Mouse (Mus musculus): Measurements from ENCODE around the gene Arfgef2.

Arfgef2 gene

GRCm38 (mm10) chr2:166805250-166806172, at the start of gene Arfgef2:
Gene Arfgef2 (plus strand): TSS chr2:166805588.
- peak; percentile 92 to 96 for DNase-seq (ENCODE audit: low spot score in 2 of 2)

DNA sequence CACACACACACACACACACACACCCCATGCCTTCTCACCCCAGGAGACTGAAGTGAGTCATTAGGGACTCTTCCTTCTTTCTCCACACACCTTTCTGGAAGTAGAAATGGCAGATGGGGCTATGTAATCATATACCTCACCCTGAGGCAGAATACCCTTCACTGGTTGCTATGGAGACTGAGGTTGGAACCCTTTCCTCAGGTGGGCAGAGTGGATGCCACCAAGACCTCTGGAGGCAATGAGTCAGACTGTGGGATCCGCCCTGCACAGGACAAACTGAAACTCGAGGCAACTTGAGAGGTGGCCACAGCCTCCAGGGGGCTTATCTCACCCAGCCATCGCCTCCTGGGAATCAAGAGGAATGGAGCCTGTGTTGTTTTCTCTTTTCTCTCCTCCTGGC, 47.4 kb upstream of the Arfgef2 start:
- no peak for DNase-seq (ENCODE audit: low spot score in 2 of 2)

GRCm38 (mm10) chr2:166764051-166764450, 41.3 kb upstream of the Arfgef2 start:
- DNase-seq (ENCODE audit: low spot score in 2 of 2) = no peak

DNA sequence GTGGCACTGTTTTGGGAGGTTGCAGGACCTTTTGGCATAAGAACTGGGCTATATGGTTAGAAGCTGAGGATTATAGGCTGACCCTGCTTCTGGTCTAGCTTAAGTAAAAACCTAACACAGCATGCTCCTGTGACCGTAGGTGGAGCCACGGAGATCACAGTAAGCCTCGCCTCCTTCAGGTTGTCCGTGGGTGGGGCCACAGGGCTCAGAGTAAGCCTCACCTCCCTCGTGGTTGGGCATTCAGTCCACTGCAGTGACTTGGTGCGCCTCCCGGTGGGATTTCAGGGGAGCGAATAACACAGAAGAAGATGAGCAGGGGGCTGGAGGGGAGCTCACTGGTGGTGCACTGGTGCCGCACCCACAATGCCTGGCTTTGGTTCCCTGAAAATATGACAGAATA, 37.8 kb upstream of the Arfgef2 start:
- DNase-seq (ENCODE audit: low spot score in 2 of 2) = no peak

- no peak for DNase-seq (ENCODE audit: low spot score in 2 of 2)
Measured at GRCm38 (mm10) chr2:166771396-166771795, 34.0 kb upstream of the Arfgef2 start.

DNA sequence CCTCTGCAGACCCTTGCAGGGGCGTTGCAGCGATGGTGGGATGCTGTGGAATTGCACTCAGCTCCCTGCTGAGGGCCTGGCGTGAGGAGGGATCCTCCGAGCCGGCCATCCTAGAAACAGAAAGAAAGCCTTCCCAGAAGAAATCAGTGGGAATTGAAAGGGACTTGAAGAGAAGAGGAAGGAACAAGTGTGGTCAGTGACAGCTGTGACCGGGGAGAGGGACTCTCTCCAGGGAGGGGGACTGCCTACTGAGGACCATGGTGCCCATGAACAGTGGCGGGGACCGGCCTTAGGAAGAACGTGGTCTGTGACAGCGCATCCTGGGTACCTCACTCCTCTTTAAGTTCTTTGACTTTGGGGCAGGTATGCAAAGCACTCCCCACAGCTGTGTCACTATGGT, 31.8 kb upstream of the Arfgef2 start:
- DNase-seq (ENCODE audit: low spot score in 2 of 2) = no peak

DNA sequence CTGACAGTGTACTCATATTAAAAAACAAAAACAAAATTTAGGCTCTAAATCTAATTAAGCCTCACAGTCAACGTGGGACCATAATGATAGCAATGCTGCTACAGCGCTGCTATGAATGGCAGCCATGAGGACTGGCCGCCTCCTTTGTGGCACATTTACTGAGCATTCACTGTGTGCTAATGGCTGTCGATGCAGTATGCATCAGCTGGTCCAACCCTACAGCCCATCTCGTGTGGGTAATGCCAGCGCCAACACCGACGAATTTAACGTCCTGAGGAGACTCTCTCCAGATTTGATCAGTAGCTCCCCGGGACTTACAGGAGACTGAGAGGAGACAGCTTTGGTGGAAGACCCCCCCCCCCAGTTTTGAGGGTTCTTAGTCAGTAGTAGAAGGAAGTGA, 31.1 kb upstream of the Arfgef2 start:
- no peak for DNase-seq (ENCODE audit: low spot score in 2 of 2)

DNA sequence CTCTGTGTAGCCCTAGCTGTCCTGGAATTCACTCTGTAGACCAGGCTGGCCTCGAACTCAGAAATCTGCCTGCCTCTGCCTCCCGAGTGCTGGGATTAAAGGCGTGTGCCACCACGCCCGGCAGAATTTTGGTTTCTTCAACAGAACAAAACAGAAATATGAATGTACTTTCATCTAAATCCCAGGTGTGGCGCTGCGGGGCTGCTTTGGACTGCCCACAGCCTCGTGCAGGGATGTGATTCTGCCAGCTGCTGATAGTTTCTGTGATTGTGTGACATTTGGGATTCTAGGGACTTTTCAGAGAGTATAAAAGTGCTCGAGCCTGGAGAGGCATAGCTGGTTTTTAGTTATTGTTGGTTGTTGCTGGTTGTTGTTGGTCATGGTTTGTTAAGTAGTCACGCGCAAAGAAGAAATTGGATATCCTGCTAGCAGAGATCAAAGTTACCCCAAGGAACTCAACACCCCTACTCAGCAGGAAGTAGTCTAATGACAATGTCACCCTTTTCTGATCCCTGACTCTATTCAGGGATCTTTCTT, 30.0 kb upstream of the Arfgef2 start:
- DNase-seq (ENCODE audit: low spot score in 2 of 2) = no peak

DNA sequence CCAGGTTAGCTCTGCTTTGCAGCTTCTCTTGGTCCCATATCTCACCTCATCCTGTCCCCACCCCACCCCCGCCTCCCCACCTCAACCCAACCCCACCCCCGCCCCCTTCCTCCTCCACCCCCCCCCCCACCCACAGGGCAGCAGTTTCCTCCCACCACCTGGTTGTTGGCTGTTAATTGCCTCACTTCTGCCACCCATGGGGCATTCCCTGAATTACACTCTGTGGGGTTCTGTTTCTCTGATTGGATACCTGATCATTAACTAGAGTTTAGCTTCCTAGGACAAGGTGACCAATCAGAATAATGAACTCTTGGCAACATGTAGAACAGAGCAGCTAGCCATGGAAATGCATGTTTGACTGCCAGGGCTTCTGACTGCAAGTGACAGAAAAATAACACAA, 29.1 kb upstream of the Arfgef2 start:
- peak; percentile 71 to 86 for DNase-seq (ENCODE audit: low spot score in 2 of 2)

DNA sequence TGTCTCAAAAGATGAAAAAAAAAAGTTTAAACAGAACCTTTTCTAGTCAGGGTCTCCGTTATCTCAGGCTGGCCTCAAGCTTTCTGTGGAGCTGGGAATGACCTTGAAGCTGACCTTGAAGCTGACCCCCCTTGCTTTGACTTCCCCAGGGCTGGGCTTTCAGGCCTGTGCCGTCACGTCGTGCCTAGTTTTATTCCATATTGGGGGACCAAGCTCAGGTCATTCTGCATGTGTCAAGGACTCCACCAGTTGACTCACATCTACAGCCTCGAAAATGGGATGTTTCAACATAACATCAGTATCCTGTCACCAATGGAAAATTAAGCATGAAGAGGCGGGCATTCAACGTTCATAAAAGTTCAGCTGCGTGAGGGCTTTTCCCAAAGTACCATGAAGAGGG, 25.4 kb upstream of the Arfgef2 start:
- DNase-seq (ENCODE audit: low spot score in 2 of 2) = no peak

DNA sequence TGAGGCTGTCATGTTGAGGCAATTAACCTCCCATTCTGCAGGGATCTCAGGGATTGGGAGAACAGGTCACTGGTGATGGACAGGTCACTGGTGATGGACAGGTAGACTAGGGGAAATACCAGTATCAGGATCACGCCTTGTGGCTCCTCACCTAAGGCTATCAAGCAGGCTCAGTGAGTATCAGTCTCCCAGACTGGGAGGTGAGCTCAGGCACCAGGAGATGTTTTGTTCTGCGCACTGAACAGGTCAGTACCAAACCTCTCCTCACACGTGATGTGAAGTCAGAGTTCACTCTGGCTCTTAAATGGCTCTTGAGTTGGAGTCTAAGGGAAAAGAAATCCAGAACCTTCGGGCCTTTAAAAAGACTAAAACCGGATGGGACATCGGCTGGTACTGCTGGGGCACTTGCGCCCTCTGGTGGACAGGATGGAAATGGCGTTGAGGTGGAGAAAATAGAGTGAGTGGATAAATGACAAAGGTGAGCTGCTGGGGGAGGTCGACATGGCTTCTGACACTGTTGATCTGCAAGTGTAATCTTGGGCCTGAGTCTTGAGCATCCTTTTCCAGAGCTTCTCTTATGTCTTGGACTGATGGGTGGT, 24.3 kb upstream of the Arfgef2 start:
- peak; percentile 77 to 93 for DNase-seq (ENCODE audit: low spot score in 2 of 2)

- no peak for DNase-seq (ENCODE audit: low spot score in 2 of 2)
Measured at GRCm38 (mm10) chr2:166784376-166784775, 21.0 kb upstream of the Arfgef2 start.

- peak; percentile 86 to 92 for DNase-seq (ENCODE audit: low spot score in 2 of 2)
Measured at GRCm38 (mm10) chr2:166786353-166787004, 18.9 kb upstream of the Arfgef2 start.

DNA sequence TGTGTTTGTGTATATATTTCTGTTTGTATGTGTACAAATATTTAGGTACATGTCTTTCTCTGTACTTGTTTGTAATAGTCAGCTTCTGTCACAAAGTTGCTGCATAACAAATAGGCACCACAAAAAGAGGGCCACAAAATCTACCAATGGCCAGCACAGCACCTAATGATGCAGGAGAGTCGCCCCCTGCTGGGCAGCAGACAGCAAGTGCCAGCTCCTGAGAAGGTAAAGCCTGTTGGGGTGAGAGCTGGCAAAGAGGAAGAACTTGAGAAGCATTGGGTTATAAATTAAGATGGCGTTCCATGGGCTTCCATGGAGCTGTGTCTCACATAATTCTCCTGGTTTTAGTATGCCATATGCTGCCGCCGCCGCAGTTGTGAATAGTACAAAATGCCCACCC, 13.7 kb upstream of the Arfgef2 start:
- DNase-seq (ENCODE audit: low spot score in 2 of 2) = no peak

GRCm38 (mm10) chr2:166792355-166792754, 13.0 kb upstream of the Arfgef2 start, which contains the start of gene Trp53rkb:
Gene Trp53rkb (plus strand): TSS chr2:166792531.
- no peak for DNase-seq (ENCODE audit: low spot score in 2 of 2)

GRCm38 (mm10) chr2:166793542-166794214, 11.7 kb upstream of the Arfgef2 start:
- DNase-seq (ENCODE audit: low spot score in 2 of 2) = peak; percentile 87 to 93

- DNase-seq (ENCODE audit: low spot score in 2 of 2) = no peak
Measured at GRCm38 (mm10) chr2:166799615-166800472, 5.5 kb upstream of the Arfgef2 start.

DNA sequence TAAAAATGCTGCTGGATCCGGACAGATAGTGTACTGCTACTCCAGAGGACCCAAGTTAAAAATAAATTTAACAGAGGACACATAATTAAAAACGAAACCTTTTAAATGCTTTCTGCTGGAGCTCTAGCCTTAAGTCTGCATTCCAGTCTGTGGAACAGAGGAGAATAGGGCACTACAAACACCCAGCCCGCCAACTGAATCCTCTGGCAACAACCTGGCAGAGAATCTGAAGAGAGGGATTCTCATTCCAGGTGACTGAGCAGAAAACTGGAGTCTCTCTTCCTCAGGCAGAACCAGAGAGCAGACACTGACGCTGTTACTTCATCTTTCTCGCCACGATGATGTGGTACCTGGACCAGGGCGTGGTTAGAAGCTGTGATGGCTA, 4.9 kb upstream of the Arfgef2 start:
- no peak for DNase-seq (ENCODE audit: low spot score in 2 of 2)

- no peak for DNase-seq (ENCODE audit: low spot score in 2 of 2)
Measured at GRCm38 (mm10) chr2:166801436-166801835, 4.0 kb upstream of the Arfgef2 start.

DNA sequence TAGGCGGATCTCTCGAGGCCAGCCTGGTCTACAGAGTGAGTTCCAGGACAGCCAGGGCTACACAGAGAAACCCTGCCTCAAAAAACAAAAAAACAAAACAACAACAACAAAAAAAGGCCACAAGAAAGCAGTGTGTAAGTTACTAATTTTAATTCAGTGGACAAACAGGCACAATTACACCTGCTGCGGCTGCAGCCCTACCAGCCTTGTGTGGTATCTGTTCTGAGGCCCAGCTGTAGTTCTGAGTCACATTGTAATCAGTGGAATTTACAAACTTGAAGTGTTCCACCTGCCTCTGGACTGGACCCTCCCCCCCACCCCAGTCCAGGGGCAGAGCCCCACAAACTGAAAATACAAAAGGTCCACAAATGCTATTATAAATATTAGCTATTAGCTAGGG, 2.1 kb upstream of the Arfgef2 start:
- no peak for DNase-seq (ENCODE audit: low spot score in 2 of 2)

- no peak for DNase-seq (ENCODE audit: low spot score in 2 of 2)
Measured at GRCm38 (mm10) chr2:166806173-166806705, 851 bp downstream of the Arfgef2 start.

Measured in spleen, postnatal 4 days (tissue).